Mouse (Mus musculus) bone marrow, adult 2 months (tissue): Measurements from ENCODE around the gene Tbc1d10b. TPM values are rescaled to one million over a fixed set of nuclear protein-coding genes. Genes with fewer than 3 reads are reported as not detected.

Experiments used
- H3K27ac ChIP-seq: fragments of 200-500 bp; 2 replicates; pipeline ENCODE4 v1.5.1; 2012; ENCODE audit warnings: low read depth, mild to moderate bottlenecking, control low read depth, inconsistent platforms, low read length; ENCODE audit not compliant: control insufficient read depth, poor library complexity, insufficient read depth
- H3K4me1 ChIP-seq: fragments of 200-500 bp; 2 replicates; pipeline ENCODE4 v1.6.1; 2011; ENCODE audit warnings: low read length; ENCODE audit not compliant: control insufficient read depth, insufficient read depth
- H3K4me3 ChIP-seq: fragments of 200-500 bp; replicated peaks from 2 replicates; pipeline ENCODE3; 2011; ENCODE audit warnings: mild to moderate bottlenecking, low read depth, low read length, control low read depth; ENCODE audit not compliant: control insufficient read depth
- CTCF ChIP-seq: fragments of 200-500 bp; IDR thresholded peaks from 2 replicates; pipeline ENCODE4 v1.5.1; 2011; ENCODE audit warnings: low read length, control low read depth; ENCODE audit not compliant: control insufficient read depth, insufficient read depth
- POLR2A ChIP-seq: fragments of 200-500 bp; IDR thresholded peaks from 2 replicates; pipeline ENCODE4 v1.6.1; 2011; ENCODE audit warnings: low read depth, mild to moderate bottlenecking, control low read depth, low read length, borderline replicate concordance; ENCODE audit not compliant: control insufficient read depth
- WGBS: fragments of 180-500 bp; shearing (Covaris S2); methylation state at CpG from one replicate; pipeline ENCODE4 v1.1.7; 2018; 5-methylcytosine and 5-hydroxymethylcytosine counted together
- polyA plus RNA-seq: library from polyadenylated mRNA; stranded (reverse); fragments of >200 nt; gene quantifications from 2 replicates; pipeline ENCODE4 v1.2.4, GENCODE M21; 2011; ENCODE audit warnings: low replicate concordance; ENCODE audit not compliant: missing spikeins, insufficient read depth, insufficient read length

Gene Tbc1d10b
- polyA plus RNA-seq, 1 experiment = 84.9 TPM

DNA sequence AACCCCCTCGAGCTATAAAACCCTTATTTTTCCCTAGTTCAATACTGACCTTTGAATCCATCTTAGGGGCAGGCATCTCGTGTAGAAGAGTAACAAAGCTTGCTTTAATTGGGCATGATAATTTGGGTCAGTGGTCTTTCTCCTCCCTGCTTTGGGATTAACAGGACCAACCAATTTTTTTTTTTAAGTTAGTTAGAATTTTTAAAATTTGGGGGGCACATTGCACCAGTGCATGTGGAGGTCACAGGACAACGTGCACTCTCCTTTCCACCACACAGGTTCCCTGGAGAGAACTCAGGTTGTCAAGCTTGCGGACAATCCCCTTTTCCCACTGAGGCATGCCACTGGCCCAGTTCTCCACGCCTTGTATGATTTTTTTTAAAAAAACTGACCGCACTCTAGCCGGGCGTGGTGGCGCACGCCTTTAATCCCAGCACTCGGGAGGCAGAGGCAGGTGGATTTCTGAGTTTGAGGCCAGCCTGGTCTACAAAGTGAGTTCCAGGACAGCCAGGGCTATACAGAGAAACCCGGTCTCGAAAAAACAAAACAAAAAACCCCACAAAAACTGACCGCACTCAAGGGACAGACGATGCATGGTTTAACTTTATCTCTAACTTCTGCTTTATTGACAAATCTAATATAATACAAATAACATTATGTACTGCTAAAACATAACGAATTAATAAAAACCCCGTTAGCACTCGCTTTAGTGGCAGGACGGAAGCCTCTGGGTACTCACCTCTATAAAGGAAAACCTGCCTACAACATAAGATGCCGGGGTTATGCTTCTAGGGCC lies 23.8 kb upstream of the Tbc1d10b start:
- TF ChIP-seq CTCF = no peak
- no peak for TF ChIP-seq POLR2A
- Histone ChIP-seq H3K4me3 (peak overlapping the region; percentile 68), H3K4me1 (no peaks in the 10 kb centered on the region), H3K27ac (peak overlapping the region; percentile 89)
- WGBS = 2% methylated on average over 20 of the region's 20 CpGs

DNA sequence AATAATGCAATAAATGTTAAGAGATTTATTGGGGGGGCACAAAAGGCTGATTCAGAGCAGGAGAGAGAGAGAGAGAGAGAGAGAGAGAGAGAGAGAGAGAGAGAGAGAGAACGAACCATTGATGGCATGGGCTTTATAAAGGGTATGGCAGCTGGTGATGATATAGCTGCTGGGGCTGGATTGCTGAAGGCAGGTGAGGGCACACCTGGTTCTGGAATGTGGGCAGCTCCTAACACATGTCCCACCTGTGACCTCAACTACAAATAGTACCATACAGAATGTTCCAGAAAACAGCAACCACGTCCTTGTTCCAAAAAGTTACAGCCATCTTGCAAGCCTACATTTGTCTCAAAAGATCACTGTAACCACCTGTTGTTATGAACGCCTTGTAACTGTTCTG lies 23.1 kb upstream of the Tbc1d10b start:
- H3K4me1 ChIP-seq = no peaks in the 10 kb centered on the region
- no peak for TF ChIP-seq CTCF
- TF ChIP-seq POLR2A = no peak
- 32% methylated on average over 3 of the region's 3 CpGs for WGBS
- H3K4me3 ChIP-seq = no peak overlapping the region
- no peak overlapping the region for H3K27ac ChIP-seq

DNA sequence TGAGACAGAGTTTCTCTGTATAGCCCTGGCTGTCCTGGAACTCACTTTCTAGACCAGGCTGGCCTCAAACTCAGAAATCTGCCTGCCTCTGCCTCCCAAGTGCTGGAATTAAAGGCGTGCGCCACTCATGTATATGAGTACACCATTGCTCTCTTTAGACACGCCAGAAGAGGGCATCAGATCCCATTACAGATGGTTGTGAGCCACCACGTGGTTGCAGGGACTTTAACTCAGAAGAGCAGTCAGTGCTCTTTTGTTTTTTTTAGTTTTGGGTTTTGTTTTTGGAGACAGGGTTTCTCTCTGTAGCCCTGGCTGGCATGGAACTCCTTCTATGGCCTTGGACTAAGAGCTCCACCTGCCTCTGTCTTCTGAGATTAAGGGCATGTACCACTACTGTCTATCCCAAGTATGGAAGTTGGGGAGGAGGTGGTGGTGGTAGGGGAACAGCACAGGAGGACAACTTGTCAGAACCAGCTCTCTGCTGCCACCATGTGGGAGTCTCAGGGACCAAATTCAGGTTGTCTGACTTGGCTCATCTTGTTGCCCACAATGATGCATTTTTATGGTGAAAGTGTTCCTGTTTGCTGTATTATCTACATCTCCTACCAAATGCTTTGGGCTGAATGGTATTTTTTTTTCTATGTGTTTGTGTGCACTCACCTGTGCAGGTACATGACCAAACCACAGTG lies 20.5 kb upstream of the Tbc1d10b start:
- Histone ChIP-seq H3K4me1 (no peaks in the 10 kb centered on the region; the same call in 1 of the 2 replicates), H3K4me3 (no peak overlapping the region), H3K27ac (no peak overlapping the region)
- TF ChIP-seq POLR2A (no peak), CTCF (peak; percentile 93)
- WGBS = 42% methylated on average over 4 of the region's 4 CpGs

DNA sequence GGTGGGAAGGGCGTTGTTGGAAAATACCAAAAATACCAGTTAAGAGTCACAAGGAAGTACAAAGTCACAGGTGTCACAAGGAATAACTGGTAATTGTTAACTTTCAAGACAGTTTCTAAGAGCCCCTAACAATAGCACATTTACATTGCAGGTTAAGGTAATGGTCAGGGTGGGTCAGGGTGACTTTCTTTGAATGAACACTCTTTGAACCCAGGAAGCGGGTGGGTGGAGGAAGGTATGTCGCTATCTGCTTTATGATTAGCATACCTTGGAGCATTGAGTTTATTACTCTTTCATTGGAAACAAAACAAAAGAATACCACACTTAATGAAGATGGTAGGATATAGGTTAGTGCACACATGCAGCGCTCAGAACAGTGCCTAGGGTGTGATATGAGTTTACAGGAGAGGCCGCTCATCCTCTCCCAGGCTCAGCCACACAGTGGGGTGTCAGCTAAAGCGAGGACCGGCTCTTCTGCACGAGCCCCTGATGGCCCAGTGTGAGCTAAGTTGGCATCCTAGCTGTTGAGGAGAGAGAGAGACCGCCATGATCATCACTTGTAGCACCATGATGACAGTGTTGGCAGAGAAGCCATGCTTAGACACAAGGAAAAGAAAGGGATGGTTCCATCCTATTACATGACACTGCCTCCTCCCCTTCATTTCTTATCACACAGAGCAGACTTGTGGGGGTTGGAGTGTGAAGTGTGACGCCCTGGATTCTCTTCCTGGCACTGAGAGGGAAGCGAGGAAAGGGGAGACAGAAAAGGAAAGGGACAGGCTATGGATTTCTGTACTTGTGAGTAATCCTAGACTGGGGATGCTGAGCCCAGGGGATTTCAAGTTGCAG lies 17.1 kb upstream of the Tbc1d10b start:
- TF ChIP-seq POLR2A = no peak
- no peak for TF ChIP-seq CTCF
- no peak overlapping the region for H3K4me3 ChIP-seq
- WGBS = 76% methylated on average over 11 of the region's 11 CpGs
- H3K4me1 ChIP-seq = no peaks in the 10 kb centered on the region; the same call in 1 of the 2 replicates
- H3K27ac ChIP-seq = peak overlapping the region; percentile 62

DNA sequence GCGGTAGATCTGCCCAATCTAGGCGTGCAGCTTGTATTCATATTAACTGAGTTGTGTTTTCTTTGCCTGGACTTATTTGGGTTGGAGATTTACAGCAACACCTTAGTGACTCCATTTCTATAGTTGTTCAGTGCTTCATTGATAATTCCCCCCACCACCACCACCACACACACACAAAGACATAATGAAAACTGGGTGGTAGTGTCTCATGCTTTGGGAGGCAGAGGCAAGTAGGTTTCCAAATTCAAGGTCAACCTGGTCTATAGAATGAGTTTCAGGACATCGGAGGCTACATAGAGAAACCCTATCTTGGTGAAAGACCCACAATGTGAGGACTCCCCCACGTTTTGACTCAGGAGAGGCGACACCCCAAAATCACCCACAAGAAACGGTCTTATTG lies 16.3 kb upstream of the Tbc1d10b start:
- no peak for TF ChIP-seq CTCF
- no peak for TF ChIP-seq POLR2A
- no peak overlapping the region for H3K4me3 ChIP-seq
- WGBS = 90% methylated on average over 6 of the region's 6 CpGs
- no peaks in the 10 kb centered on the region; the same call in 1 of the 2 replicates for H3K4me1 ChIP-seq
- H3K27ac ChIP-seq = no peak overlapping the region

DNA sequence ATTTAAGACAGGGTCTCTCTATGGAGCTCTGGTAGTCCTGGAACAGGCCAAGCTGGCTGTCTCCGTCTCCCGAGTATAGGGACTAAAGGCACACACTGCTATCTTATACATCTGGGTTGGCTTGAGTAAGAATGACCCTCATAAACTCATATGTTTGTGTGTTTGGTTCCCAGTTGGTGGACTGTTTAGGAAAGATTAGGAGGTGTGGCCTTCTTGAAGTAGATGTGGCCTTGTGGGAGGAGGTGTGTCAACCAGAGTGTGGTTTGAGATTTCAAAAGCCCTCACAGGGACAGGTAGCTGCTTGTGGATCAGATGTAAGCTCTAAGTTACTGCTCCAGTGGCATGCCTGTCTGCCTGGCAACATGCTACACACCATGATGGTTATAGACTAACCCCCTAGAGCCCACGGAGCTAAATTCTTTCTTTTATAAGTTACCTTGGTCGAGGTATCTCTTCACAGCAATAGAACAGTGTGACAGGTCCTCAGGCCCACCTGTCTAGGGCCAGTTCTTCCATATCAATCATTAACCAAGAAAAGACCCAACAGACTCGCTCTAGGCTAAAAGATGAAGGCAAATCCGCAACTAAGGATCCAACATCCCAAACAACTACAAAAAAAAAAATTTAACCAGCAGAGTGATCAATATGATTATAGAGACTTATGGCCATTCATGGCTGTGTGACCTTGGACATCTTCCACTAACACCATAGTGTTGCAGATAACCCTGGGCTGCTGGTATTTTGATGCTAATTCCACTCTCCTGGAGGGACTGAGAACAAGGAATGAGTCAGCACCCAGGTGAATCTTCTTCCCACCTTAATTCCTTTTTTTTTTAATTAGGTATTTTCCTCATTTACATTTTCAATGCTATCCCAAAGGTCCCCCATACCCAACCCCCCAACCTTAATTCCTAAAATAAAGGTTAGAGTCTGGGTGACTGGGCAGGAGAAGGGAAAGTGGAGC lies 15.5 kb upstream of the Tbc1d10b start:
- Histone ChIP-seq H3K27ac (no peak overlapping the region), H3K4me1 (peaks cover 3% of the 10 kb centered on the region), H3K4me3 (no peak overlapping the region)
- TF ChIP-seq CTCF (no peak), POLR2A (no peak)
- 86% methylated on average over 6 of the region's 6 CpGs for WGBS

DNA sequence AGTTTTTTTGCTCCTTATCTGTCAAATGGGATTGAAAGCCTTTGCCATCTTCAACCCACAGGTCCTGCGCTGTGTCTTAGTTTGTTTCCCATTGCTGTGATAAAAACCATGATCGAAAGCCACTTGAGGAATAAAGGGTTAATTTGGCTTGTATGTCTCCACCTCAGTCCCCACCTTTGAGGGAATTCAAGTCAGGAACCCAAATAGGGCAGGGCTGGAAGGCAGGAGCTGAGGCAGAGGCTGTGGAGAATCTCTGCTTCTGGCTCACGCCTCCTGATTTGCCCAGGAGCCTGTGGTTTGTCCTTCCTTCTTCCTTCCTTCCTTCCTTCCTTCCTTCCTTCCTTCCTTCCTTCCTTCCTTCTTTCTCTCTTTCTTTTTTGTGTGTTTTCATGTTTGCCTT lies 14.8 kb upstream of the Tbc1d10b start:
- Histone ChIP-seq H3K4me3 (no peak overlapping the region), H3K4me1 (peaks cover 5% of the 10 kb centered on the region), H3K27ac (no peak overlapping the region)
- 86% methylated on average over 3 of the region's 3 CpGs for WGBS
- no peak for TF ChIP-seq CTCF
- no peak for TF ChIP-seq POLR2A
